Mouse (Mus musculus): Measurements from ENCODE around the gene Rnf44. TPM values are rescaled to one million over a fixed set of nuclear protein-coding genes. Genes with fewer than 3 reads are reported as not detected.

Rnf44 gene
- polyA plus RNA-seq, 2 experiments, result 25.3 to 26.5 TPM

GRCm38 (mm10) chr13:54704890-54705289, 11.2 kb upstream of the Rnf44 start:
- no peak for ATAC-seq (ENCODE audit: insufficient read depth)

GRCm38 (mm10) chr13:54702507-54702906, 8.8 kb upstream of the Rnf44 start:
- Histone ChIP-seq H3K4me3 (ENCODE audit: insufficient read depth in 1 of 2, low read depth in 2 of 2, low read length in 2 of 2) (no peak overlapping the region), H3K4me1 (replicated peaks; ENCODE audit: control insufficient read depth in 2 of 2, insufficient read depth in 2 of 2, low read length in 1 of 2) (no peaks in the 10 kb centered on the region; a peak in 1 of 4 replicates), H3K27ac (no peak overlapping the region), H3K4me2 (ENCODE audit: low read depth) (no peak overlapping the region; the same call in 1 of the 2 replicates), H3K36me3 (replicated peaks; ENCODE audit: control insufficient read depth, insufficient read depth, low read depth) (no peaks in the 10 kb centered on the region), H3K9me3 (ENCODE audit: control insufficient read depth, low read length) (no peaks in the 10 kb centered on the region), H3K27me3 (ENCODE audit: control insufficient read depth, insufficient read depth, low read length) (no peaks in the 10 kb centered on the region), H3K9ac (replicated peaks) (no peak overlapping the region)
- DNase-seq (ENCODE audit: low read depth in 3 of 3, low spot score in 3 of 3), result no peak
- TF ChIP-seq EP300 (IDR thresholded peaks at IDR 0.05; ENCODE audit: low read depth) (no peak), CTCF (IDR thresholded peaks at IDR 0.05; ENCODE audit: low read depth) (no peak)
- 41% methylated on average over 7 of the region's 7 CpGs for WGBS (ENCODE audit: insufficient replicate concordance)
- ATAC-seq (ENCODE audit: insufficient read depth), result no peak

More at GRCm38 (mm10) chr13:54704890-54705289, 11.2 kb upstream of the Rnf44 start:
- no peak for TF ChIP-seq EP300 (IDR thresholded peaks at IDR 0.05; ENCODE audit: low read depth)
- WGBS (ENCODE audit: insufficient replicate concordance), result 39% methylated on average over 6 of the region's 6 CpGs
- Histone ChIP-seq H3K4me1 (replicated peaks; ENCODE audit: control insufficient read depth in 2 of 2, insufficient read depth in 2 of 2, low read length in 1 of 2) (no peaks in the 10 kb centered on the region; a peak in 1 of 4 replicates), H3K27ac (no peak overlapping the region), H3K9ac (replicated peaks) (no peak overlapping the region), H3K4me3 (ENCODE audit: insufficient read depth in 1 of 2, low read depth in 2 of 2, low read length in 2 of 2) (no peak overlapping the region), H3K27me3 (ENCODE audit: control insufficient read depth, insufficient read depth, low read length) (no peaks in the 10 kb centered on the region), H3K4me2 (ENCODE audit: low read depth) (no peak overlapping the region), H3K9me3 (ENCODE audit: control insufficient read depth, low read length) (no peaks in the 10 kb centered on the region), H3K36me3 (replicated peaks; ENCODE audit: control insufficient read depth, insufficient read depth, low read depth) (no peaks in the 10 kb centered on the region)
- DNase-seq (ENCODE audit: low read depth in 3 of 3, low spot score in 3 of 3), result no peak

- Histone ChIP-seq H3K4me3 (ENCODE audit: insufficient read depth in 1 of 2, low read depth in 2 of 2, low read length in 2 of 2) (peak within 1 kb of the TSS; percentile 25 to 30), H3K9me3 (ENCODE audit: control insufficient read depth, low read length) (no peaks in the 10 kb centered on the region), H3K9ac (replicated peaks) (no peak within 1 kb of the TSS), H3K4me1 (replicated peaks; ENCODE audit: control insufficient read depth in 2 of 2, insufficient read depth in 2 of 2, low read length in 1 of 2) (no peaks in the 10 kb centered on the region; a peak in 1 of 4 replicates), H3K27me3 (ENCODE audit: control insufficient read depth, insufficient read depth, low read length) (no peaks in the 10 kb centered on the region), H3K27ac (no peak within 1 kb of the TSS), H3K4me2 (ENCODE audit: low read depth) (peak within 1 kb of the TSS; percentile 19), H3K36me3 (replicated peaks; ENCODE audit: control insufficient read depth, insufficient read depth, low read depth) (no peaks in the 10 kb centered on the region)
- no peak for TF ChIP-seq EP300 (IDR thresholded peaks at IDR 0.05; ENCODE audit: low read depth)
- no peak for TF ChIP-seq CTCF (IDR thresholded peaks at IDR 0.05; ENCODE audit: low read depth)
- 57% methylated on average over 5 of the region's 5 CpGs for WGBS (ENCODE audit: insufficient replicate concordance)
- DNase-seq (ENCODE audit: low read depth in 3 of 3, low spot score in 3 of 3) (no peak), ATAC-seq (ENCODE audit: insufficient read depth) (peak; percentile 58)
Observed at GRCm38 (mm10) chr13:54701243-54701642, 7.5 kb upstream of the Rnf44 start, which contains the start of gene Cdhr2. Cdhr2 (plus strand) TSS chr13:54701461.

GRCm38 (mm10) chr13:54695479-54696230, 1.9 kb upstream of the Rnf44 start:
- TF ChIP-seq EP300 (IDR thresholded peaks at IDR 0.05; ENCODE audit: low read depth) (no peak), CTCF (IDR thresholded peaks at IDR 0.05; ENCODE audit: low read depth) (no peak)
- Histone ChIP-seq H3K9ac (replicated peaks) (no peak overlapping the region), H3K27ac (no peak overlapping the region), H3K9me3 (ENCODE audit: control insufficient read depth, low read length) (no peaks in the 10 kb centered on the region), H3K4me1 (replicated peaks; ENCODE audit: control insufficient read depth in 2 of 2, insufficient read depth in 2 of 2, low read length in 1 of 2) (peaks cover 18 to 20% of the 10 kb centered on the region in 2 experiments), H3K36me3 (replicated peaks; ENCODE audit: control insufficient read depth, insufficient read depth, low read depth) (no peaks in the 10 kb centered on the region), H3K27me3 (ENCODE audit: control insufficient read depth, insufficient read depth, low read length) (no peaks in the 10 kb centered on the region), H3K4me3 (ENCODE audit: insufficient read depth in 1 of 2, low read depth in 2 of 2, low read length in 2 of 2) (no peak overlapping the region), H3K4me2 (ENCODE audit: low read depth) (no peak overlapping the region)
- WGBS (ENCODE audit: insufficient replicate concordance), result 72% methylated on average over 11 of the region's 11 CpGs
- no peak for ATAC-seq (ENCODE audit: insufficient read depth)
- no peak for DNase-seq (ENCODE audit: low read depth in 3 of 3, low spot score in 3 of 3)

- DNase-seq (ENCODE audit: low read depth in 3 of 3, low spot score in 3 of 3), result peak; percentile 73 to 79 (median 74)
- H3K9me3 ChIP-seq (ENCODE audit: control insufficient read depth, low read length), result no peaks in the 10 kb centered on the region
- H3K27me3 ChIP-seq (ENCODE audit: control insufficient read depth, insufficient read depth, low read length), result no peaks in the 10 kb centered on the region
- peaks cover 18 to 20% of the 10 kb centered on the region in 2 experiments for H3K4me1 ChIP-seq (replicated peaks; ENCODE audit: control insufficient read depth in 2 of 2, insufficient read depth in 2 of 2, low read length in 1 of 2)
- H3K27ac ChIP-seq, result peak overlapping the region; percentile 90
- peak overlapping the region; percentile 91 for H3K4me2 ChIP-seq (ENCODE audit: low read depth)
- 15% methylated on average over 26 of the region's 26 CpGs for WGBS (ENCODE audit: insufficient replicate concordance)
- no peaks in the 10 kb centered on the region for H3K36me3 ChIP-seq (replicated peaks; ENCODE audit: control insufficient read depth, insufficient read depth, low read depth)
- H3K9ac ChIP-seq (replicated peaks), result peak overlapping the region; percentile 76
- TF ChIP-seq CTCF (IDR thresholded peaks at IDR 0.05; ENCODE audit: low read depth) (no peak), EP300 (IDR thresholded peaks at IDR 0.05; ENCODE audit: low read depth) (no peak)
- peak overlapping the region; percentile 78 to 97 for H3K4me3 ChIP-seq (ENCODE audit: insufficient read depth in 1 of 2, low read depth in 2 of 2, low read length in 2 of 2)
- peak; percentile 72 for ATAC-seq (ENCODE audit: insufficient read depth)
Observed at GRCm38 (mm10) chr13:54694348-54695060, 797 bp upstream of the Rnf44 start.
